Mouse (Mus musculus): Measurements from ENCODE around the gene Timm22.

Timm22 gene

GRCm38 (mm10) chr11:76406702-76407583 lies at the start of gene Timm22:
TSS of gene Timm22 (plus strand) at chr11:76406952.
- DNase-seq: peak; percentile 98

GRCm38 (mm10) chr11:76357464-76357863 lies 49.3 kb upstream of the Timm22 start:
- no peak for DNase-seq

DNA sequence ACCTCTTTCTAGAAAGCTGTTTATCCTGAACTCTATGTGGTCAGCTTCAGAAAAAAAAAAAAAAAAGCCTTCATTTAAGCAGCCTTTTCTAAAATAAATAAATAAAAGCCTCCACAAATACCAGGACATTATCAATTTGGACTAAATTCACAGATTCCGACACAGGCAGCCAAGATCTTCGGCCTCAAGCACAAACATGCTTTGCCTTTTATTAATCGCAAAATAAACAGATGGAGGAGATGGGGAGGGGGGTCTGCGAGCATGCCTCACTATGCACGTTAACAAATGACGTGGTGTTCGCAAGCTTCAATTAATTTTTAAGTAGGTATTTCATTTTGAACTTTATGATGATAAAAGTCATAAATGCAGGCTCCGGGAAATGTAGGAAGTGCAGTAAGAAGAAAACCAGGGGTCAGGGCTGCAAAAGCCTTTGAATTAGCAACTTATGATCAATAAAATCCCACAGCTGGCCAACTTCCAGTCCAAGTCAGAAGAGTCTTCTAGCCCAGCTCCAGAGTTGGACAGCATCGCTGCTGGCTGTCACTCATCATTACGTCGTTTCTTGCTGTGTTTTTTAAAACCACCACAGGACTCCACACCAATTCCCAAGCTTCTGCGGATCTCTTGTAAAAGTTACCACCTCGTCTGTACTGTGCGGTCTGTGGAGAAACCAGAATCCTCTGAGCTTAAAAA lies 48.0 kb upstream of the Timm22 start:
- DNase-seq: peak in 1 of 2 experiments; percentile 64

DNA sequence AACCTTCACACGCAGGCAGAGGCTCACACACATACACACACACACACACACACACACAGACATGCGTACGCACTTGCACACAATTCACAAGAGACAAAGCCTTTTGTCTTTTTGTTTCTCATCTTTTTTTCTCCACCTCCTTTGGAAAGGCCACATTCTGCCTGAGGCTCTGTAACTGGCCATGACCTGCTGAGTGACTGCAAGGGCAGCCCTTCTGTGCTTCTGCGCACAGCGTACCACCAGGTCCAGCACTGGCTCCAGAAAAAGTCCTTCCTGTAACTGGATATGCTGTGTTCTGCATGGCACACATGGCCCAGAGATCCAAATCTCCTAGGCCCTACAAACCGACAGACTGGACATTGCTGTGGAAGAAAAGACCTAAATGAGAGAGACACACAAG lies 46.5 kb upstream of the Timm22 start:
- DNase-seq: no peak

- no peak for DNase-seq
These were observed 45.3 kb upstream of the Timm22 start for GRCm38 (mm10) chr11:76361422-76361821.

DNA sequence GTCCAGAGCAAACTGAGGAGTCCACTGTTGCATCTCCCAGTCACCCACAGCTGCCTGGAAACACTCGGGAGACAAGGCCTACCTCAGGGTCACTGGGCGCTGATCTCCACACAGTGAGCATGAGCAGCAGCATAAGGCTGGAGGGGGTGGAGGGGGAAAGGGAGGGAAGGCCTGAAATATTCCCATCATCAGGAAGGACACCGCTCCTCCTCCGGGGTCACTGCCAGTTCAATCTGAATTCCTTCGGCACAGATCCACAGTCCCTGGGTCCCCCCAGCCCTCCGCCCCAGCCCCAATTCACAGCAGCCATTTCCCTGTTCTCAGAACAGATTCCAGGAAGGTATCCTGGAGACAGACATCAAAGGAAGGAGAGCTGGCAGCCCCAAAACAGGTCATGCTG lies 43.6 kb upstream of the Timm22 start:
- DNase-seq: peak; percentile 45 to 68

- DNase-seq: peak in 1 of 2 experiments; percentile 46
These were observed 43.1 kb upstream of the Timm22 start for GRCm38 (mm10) chr11:76363636-76364035.

- no peak for DNase-seq
These were observed 42.7 kb upstream of the Timm22 start for GRCm38 (mm10) chr11:76364038-76364437.

- DNase-seq: no peak
These were observed 40.0 kb upstream of the Timm22 start for GRCm38 (mm10) chr11:76366720-76367119.

GRCm38 (mm10) chr11:76370491-76370890 lies 36.3 kb upstream of the Timm22 start:
- no peak for DNase-seq

- no peak for DNase-seq
These were observed 34.6 kb upstream of the Timm22 start for GRCm38 (mm10) chr11:76372120-76372519.

DNA sequence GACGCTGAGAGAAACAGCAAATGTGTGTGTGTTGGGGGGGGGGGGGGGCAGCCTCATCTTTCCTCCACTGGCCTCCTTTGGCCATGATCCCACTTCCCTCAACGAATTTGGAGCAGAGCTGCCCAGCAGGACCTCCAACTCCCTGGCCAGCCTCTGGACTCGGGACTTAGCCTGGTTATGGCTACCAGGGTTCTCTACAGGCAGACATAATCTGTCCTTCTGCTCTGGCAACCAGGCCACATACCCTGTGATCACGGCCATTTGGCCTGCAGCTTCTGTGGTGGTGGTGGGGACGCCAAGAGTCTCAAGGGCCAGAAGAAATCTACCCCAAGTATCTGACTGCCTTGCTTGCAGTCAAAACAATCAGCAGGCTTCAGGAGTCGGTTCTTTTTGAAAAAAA lies 34.2 kb upstream of the Timm22 start:
- DNase-seq: no peak

- peak; percentile 87 to 93 for DNase-seq
These were observed 32.1 kb upstream of the Timm22 start for GRCm38 (mm10) chr11:76374491-76375185.

- no peak for DNase-seq
These were observed 30.3 kb upstream of the Timm22 start for GRCm38 (mm10) chr11:76376425-76376824.

DNA sequence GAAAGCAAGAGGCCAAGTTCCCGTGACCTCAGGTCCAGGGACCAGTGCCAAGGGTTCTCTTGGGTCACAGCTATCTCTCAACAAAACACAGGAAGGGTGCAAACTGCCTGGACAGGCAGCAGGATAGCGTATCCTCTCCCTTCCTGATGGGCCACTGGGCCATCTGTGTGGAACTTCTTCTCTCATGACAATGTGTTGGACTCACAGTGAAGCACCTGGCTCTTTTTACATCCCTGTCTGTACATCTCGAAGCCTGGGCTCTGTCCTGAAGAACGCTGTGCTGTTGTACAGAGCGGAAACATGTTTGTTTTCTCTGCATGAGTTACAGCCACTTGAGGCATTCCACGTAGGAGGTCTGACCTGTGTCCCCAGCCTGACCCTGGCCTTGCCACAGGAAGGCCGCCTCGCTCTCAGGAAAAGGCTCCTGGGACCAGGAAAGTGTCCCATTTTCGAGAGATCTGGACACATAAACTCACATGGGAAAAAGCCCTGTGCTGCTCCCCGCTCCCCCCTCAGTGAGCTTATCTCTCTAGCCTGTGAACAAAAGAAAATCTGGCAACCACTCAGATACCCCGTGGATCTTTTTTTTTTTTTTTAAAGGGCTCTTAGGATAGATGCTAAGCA lies 26.7 kb upstream of the Timm22 start:
- DNase-seq: peak; percentile 78 to 85

DNA sequence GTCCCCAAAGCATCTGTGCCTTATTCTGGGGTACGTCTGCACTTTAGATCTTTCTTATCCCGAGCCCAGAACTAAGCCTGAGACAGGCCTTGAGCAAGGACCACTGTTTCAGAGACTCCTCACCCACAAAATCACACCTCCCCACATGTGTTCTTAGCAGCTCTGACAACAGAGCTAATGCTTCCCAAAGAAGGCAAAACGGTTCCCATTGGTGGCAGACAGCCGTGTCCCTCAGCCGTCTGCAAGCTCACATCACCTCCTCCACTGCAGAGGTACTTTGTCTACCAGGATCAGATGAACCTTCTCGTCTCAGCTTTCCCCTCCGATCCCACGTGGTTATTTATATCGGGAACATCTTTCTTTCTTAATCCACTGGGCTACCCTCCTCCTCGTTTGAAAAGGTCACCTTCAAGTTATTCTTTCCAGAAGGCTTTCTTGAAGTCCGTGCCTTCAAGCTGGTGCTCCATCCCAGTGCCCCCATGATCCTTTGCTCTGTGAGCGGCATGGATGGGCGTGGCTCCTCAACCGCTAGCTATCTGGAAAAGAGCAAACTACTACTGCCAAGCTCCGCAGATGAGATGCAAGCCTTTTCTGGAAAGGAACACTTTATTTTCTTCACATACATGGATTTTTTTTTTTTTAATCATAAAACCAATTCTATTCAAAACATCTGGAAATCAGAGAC lies 25.4 kb upstream of the Timm22 start:
- DNase-seq: no peak

GRCm38 (mm10) chr11:76382711-76383324 lies 23.9 kb upstream of the Timm22 start:
- DNase-seq: no peak

DNA sequence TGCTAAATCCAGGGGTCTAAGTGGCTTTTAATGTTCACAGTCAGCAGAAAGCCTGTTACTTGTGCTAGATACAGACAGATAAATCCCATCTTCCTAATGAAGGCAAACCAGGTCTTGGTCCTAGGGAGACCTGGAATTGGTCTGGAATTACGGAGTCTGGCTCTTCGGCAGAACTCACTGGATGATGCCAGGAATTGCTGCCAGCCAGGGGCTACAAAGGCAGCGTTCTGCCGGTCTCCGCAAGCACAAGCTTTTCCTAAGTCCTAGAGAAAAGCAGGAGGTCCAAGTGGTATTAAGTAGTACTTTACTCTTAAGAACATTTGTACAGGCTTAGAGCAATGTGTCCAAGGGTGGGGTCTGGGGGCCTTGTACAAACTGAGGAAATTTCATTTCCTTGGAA lies 22.4 kb upstream of the Timm22 start:
- DNase-seq: no peak

GRCm38 (mm10) chr11:76385017-76385416 lies 21.7 kb upstream of the Timm22 start:
- no peak for DNase-seq

DNA sequence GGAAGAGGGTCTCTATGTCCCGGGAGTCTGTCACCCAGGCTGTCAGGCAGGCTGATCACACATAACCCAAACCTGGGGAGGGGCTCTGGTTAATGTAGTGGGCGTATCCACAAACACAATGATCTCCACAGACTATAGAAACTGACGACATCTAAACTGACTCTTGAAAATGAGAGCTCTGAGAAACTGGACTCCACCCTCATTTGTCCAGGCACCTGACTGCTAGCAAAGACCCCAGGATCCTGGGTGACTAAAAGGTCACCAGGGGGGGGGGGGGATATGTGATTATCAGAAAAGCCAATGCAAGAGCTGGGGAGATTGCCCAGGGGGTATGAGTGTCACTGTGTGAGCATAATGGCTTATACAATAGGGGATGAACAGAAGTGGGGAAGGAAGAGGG lies 21.0 kb upstream of the Timm22 start:
- DNase-seq: no peak

GRCm38 (mm10) chr11:76387097-76387496 lies 19.7 kb upstream of the Timm22 start:
- DNase-seq: no peak

DNA sequence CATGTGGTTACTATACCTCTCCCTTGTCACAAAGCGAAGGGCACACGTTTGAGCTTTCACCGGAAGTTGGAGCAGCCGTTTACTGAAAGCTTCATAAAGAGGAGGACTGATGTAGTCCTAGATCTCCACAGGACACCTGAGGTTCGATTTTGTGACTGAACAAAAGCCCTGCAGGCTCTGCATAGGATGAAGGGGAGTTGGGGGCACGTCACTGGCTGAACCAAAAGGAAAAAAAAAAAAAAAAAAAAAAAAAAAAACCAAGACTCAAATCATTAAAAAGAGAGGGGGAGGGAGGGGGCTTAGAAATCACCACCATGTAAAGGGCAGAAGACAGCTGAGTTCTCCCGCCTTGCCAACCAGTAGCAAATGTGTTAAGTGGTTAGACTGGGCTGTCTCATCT lies 18.0 kb upstream of the Timm22 start:
- DNase-seq: no peak

Measured in kidney, postnatal 4 days (tissue).